Mouse (Mus musculus): ENCODE results near the gene Krt72. TPM values are rescaled to one million over a fixed set of nuclear protein-coding genes. Genes with fewer than 3 reads are reported as not detected.
A peak's percentile ranks its signal among the peaks of the same experiment; 100 is the strongest.

The Krt72 gene
- total RNA-seq (2021) = not detected

- DNase-seq = no peak
These were observed at the start of gene Krt72 for GRCm38 (mm10) chr15:101786360-101786759. Gene Krt72 (minus strand): TSS chr15:101786460.

GRCm38 (mm10) chr15:101834784-101835328 lies 48.6 kb upstream of the Krt72 start:
- DNase-seq = no peak

- DNase-seq = no peak
These were observed 46.9 kb upstream of the Krt72 start for GRCm38 (mm10) chr15:101833131-101833530.

GRCm38 (mm10) chr15:101829441-101829840 lies 43.2 kb upstream of the Krt72 start:
- DNase-seq = no peak

GRCm38 (mm10) chr15:101821786-101822185 lies 35.5 kb upstream of the Krt72 start:
- no peak for DNase-seq

- DNase-seq = no peak
These were observed 31.6 kb upstream of the Krt72 start, which contains the start of gene Krt2 for GRCm38 (mm10) chr15:101817875-101818274. Gene Krt2 (minus strand): TSS chr15:101818169.

GRCm38 (mm10) chr15:101803052-101803822 lies 17.0 kb upstream of the Krt72 start:
- DNase-seq = no peak

- DNase-seq = no peak
These were observed 16.1 kb upstream of the Krt72 start, which contains the start of gene Krt73 for GRCm38 (mm10) chr15:101802296-101802835. Gene Krt73 (minus strand): TSS chr15:101802346.

GRCm38 (mm10) chr15:101790867-101791266 lies 4.6 kb upstream of the Krt72 start:
- no peak for DNase-seq

GRCm38 (mm10) chr15:101773420-101773819 lies 12.8 kb downstream of the Krt72 start:
- no peak for DNase-seq

GRCm38 (mm10) chr15:101772711-101773081 lies 13.6 kb downstream of the Krt72 start:
- peak; percentile 92 for DNase-seq

GRCm38 (mm10) chr15:101772080-101772710 lies 14.1 kb downstream of the Krt72 start:
- DNase-seq = peak; percentile 37

GRCm38 (mm10) chr15:101770226-101770625 lies 16.0 kb downstream of the Krt72 start:
- no peak for DNase-seq

- no peak for DNase-seq
These were observed 43.5 kb downstream of the Krt72 start, which contains the start of gene Krt71 for GRCm38 (mm10) chr15:101742711-101743110. Gene Krt71 (minus strand): TSS chr15:101743109.

GRCm38 (mm10) chr15:101737786-101738185 lies 48.5 kb downstream of the Krt72 start:
- DNase-seq = no peak

GRCm38 (mm10) chr15:101730653-101731052 lies 55.6 kb downstream of the Krt72 start:
- DNase-seq = no peak

Other genes starting within 250 kb of the Krt72 start
- gene Krt82, start 235.8 kb downstream of the Krt72 start, total RNA-seq (2021) = not detected
- gene Krt90, start 223.5 kb downstream of the Krt72 start, total RNA-seq (2021) = under 1 TPM in 1 of 2 experiments, not detected in 1; 0.10 TPM
- gene Krt75, start 212.6 kb downstream of the Krt72 start, total RNA-seq (2021) = not detected
- not detected for gene Gm5414, start 158.3 kb downstream of the Krt72 start, total RNA-seq (2021)
- not detected for gene Gm5478, start 139.1 kb downstream of the Krt72 start, total RNA-seq (2021)
- under 1 TPM; 0.33 to 0.34 TPM for gene Krt6b, start 106.2 kb downstream of the Krt72 start, total RNA-seq (2021)
- gene Krt6a, start 92.2 kb downstream of the Krt72 start, total RNA-seq (2021) = not detected
- not detected for gene Krt5, start 73.6 kb downstream of the Krt72 start, total RNA-seq (2021)
- not detected for gene Krt71, start 43.4 kb downstream of the Krt72 start, total RNA-seq (2021)
- gene Krt73, start 15.9 kb upstream of the Krt72 start, total RNA-seq (2021) = not detected
- gene Krt2, start 31.7 kb upstream of the Krt72 start, total RNA-seq (2021) = not detected
- not detected for gene Krt1, start 64.3 kb upstream of the Krt72 start, total RNA-seq (2021)
- gene Krt77, start 83.2 kb upstream of the Krt72 start, total RNA-seq (2021) = not detected
- gene Krt76, start 106.5 kb upstream of the Krt72 start, total RNA-seq (2021) = not detected
- not detected for gene Krt4, start 138.3 kb upstream of the Krt72 start, total RNA-seq (2021)
- under 1 TPM; 0.25 to 0.45 TPM for gene Krt79, start 153.9 kb upstream of the Krt72 start, total RNA-seq (2021)
- gene Krt78, start 167.8 kb upstream of the Krt72 start, total RNA-seq (2021) = under 1 TPM in 1 of 2 experiments, not detected in 1; 0.07 TPM
- gene Krt8, start 218.0 kb upstream of the Krt72 start, total RNA-seq (2021) = 1 to 10 TPM; 6.2 to 6.4 TPM
- 10 to 100 TPM; 14.9 to 15.4 TPM for gene Krt18, start 241.7 kb upstream of the Krt72 start, total RNA-seq (2021)

Data from heart, postnatal 4 days (tissue).